Mouse (Mus musculus): ENCODE results near the gene Tcf19.

DNA sequence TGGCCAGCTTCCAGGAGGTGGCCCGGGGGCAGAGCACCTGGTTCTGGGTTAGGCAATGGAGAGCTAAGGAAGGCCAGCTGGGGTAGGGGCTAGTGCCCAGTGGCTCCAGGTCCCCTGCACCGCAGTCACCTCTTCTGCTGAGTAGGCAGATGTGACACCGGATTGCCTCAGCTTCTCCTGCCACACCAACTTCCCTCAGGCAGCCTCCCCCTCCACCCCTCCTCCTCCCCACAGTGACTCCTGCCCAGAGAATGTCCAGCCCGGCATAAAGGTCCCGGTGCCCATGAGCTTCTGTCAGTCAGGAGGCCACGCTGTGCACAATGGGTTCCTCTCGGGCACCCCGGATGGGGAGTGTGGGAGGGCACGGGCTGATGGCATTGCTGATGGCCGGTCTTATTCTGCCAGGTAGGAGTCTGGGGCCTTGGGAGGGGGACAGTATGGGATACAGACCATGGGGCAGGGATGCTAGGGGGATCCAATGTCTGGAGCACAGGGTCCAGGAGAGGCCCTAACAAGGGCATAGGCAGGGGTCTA lies 35.3 kb upstream of the Tcf19 start, which contains the start of gene Cdsn:
- no peak for TF ChIP-seq TAL1 (IDR thresholded peaks at IDR 0.05; ENCODE audit: low read length)
- TF ChIP-seq GATA1 (IDR thresholded peaks at IDR 0.05; ENCODE audit: low read length) = no peak
